Mouse (Mus musculus): ENCODE results near the gene Fbxl8. TPM values are rescaled to one million over a fixed set of nuclear protein-coding genes. Genes with fewer than 3 reads are reported as not detected.

Fbxl8 gene
- polyA plus RNA-seq, 1 experiment from 2014 or later, result 0.96 TPM

DNA sequence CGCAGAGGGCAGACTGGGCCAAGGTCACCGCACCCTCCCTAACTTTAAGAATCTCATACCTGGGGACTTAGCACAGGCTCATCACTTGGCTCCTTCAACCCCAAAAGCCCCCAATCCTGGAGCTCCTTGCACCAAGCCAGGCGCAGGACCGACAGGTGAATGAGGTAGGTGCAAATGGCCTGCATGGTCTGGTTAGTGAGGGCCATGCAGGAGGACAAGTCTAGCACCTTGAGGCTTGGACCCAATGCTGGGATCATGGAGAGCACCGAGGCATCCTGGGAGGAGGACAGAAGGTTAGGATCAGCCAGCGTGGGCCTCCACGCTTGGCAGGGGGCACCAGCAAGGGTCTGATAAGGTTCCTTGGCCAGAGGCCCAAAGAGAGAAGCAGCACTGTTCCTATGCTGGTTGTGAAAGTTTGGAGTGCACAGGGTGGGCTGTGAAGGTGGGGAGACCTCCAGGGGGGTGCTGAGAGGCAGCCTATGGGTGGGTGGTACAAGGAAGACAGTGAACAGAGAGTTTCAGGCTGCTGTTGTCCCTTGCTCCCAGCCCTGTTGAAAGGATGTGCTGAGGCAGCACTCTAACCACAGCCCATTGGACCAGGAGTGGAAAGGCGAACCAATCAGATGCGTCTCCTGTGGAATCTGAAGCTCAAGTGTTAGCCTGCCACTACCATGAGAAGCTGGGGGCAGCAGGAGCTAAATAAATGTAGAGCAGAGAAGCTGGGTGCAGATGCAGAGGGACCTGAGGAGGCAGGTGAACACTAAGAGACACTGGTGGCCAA lies 49.4 kb downstream of the Fbxl8 start:
- Histone ChIP-seq H3K9ac (replicated peaks; ENCODE audit: low read depth, low read length) (no peak overlapping the region), H3K9me3 (ENCODE audit: control insufficient read depth, low read length) (no peaks in the 10 kb centered on the region), H3K27ac (ENCODE audit: low read length) (no peak overlapping the region), H3K4me1 (replicated peaks; ENCODE audit: control insufficient read depth, insufficient read depth, low read length) (no peaks in the 10 kb centered on the region), H3K4me3 (replicated peaks; ENCODE audit: low read length) (no peak overlapping the region), H3K27me3 (replicated peaks; ENCODE audit: control insufficient read depth, insufficient read depth, low read length) (no peaks in the 10 kb centered on the region), H3K36me3 (ENCODE audit: control insufficient read depth, insufficient read depth) (peaks cover 8% of the 10 kb centered on the region; the same call in 1 of the 2 replicates), H3K4me2 (ENCODE audit: low read length) (no peak overlapping the region)
- 79% methylated on average over 9 of the region's 9 CpGs for WGBS
- ATAC-seq, result no peak

DNA sequence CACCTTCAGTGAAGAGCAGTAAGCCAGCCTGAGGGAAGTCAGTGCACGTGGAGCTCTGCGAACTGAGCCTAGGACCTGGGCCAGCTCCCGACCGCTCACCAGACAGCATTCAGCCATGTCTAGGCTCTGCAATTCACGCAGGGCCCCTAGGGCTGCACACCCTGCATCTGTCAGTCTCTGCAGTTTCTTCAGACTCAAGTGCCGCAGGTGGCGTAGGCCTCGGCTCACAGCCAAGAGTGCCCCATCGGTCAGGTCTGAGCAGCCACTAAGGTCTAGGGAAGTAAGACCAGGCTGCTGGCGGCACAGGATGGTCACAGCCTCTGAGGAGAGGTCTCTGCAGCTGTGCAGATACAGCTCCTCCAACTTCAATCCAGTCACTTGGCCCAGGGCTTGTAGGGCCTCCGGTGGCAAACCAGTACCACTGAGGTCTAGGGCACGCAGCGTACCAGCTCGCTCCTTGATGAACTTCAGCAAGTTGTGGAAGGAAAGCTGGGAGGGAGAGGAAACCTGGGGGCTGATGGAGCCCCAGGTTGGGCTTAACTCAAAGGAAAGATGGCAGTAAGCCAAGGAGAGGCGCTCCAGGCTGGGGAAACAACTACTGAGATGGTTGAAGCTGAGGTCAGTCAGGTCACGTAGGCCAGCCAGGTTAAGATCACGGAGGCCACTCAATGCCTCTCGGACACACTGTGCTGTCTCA lies 50.8 kb downstream of the Fbxl8 start:
- Histone ChIP-seq H3K9me3 (ENCODE audit: control insufficient read depth, low read length) (no peaks in the 10 kb centered on the region), H3K9ac (replicated peaks; ENCODE audit: low read depth, low read length) (no peak overlapping the region), H3K4me1 (replicated peaks; ENCODE audit: control insufficient read depth, insufficient read depth, low read length) (no peaks in the 10 kb centered on the region), H3K4me3 (replicated peaks; ENCODE audit: low read length) (no peak overlapping the region), H3K4me2 (ENCODE audit: low read length) (no peak overlapping the region), H3K27ac (ENCODE audit: low read length) (no peak overlapping the region), H3K27me3 (replicated peaks; ENCODE audit: control insufficient read depth, insufficient read depth, low read length) (no peaks in the 10 kb centered on the region), H3K36me3 (ENCODE audit: control insufficient read depth, insufficient read depth) (peaks cover 11% of the 10 kb centered on the region; the same call in 1 of the 2 replicates)
- ATAC-seq, result no peak
- 93% methylated on average over 18 of the region's 18 CpGs for WGBS

DNA sequence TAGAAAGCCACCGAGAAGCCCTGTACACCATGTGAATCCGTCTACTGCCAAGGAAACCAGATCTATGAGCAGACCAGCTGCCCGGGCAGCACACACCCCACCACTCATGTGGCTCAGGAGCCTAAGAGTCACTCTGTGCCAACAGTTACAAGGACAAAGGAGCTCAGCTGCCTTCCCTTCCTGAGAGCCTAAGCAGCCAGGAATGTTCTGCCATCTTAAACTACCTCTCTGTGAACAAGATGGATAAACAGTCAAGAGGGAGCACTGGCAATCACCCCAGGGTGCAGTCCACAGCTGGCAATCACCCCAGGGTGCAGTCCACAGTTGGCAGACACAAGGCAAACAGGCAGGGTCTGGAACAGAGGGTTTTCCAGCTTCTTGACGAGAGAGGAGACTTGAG lies 53.5 kb downstream of the Fbxl8 start:
- H3K36me3 ChIP-seq (ENCODE audit: control insufficient read depth, insufficient read depth), result peaks cover 8% of the 10 kb centered on the region; the same call in 1 of the 2 replicates
- ATAC-seq, result no peak
- 91% methylated on average over 4 of the region's 4 CpGs for WGBS
- no peaks in the 10 kb centered on the region for H3K27me3 ChIP-seq (replicated peaks; ENCODE audit: control insufficient read depth, insufficient read depth, low read length)
- no peak overlapping the region for H3K4me2 ChIP-seq (ENCODE audit: low read length)
- H3K4me1 ChIP-seq (replicated peaks; ENCODE audit: control insufficient read depth, insufficient read depth, low read length), result no peaks in the 10 kb centered on the region
- no peaks in the 10 kb centered on the region for H3K9me3 ChIP-seq (ENCODE audit: control insufficient read depth, low read length)
- H3K27ac ChIP-seq (ENCODE audit: low read length), result no peak overlapping the region
- H3K4me3 ChIP-seq (replicated peaks; ENCODE audit: low read length), result no peak overlapping the region
- no peak overlapping the region for H3K9ac ChIP-seq (replicated peaks; ENCODE audit: low read depth, low read length)

DNA sequence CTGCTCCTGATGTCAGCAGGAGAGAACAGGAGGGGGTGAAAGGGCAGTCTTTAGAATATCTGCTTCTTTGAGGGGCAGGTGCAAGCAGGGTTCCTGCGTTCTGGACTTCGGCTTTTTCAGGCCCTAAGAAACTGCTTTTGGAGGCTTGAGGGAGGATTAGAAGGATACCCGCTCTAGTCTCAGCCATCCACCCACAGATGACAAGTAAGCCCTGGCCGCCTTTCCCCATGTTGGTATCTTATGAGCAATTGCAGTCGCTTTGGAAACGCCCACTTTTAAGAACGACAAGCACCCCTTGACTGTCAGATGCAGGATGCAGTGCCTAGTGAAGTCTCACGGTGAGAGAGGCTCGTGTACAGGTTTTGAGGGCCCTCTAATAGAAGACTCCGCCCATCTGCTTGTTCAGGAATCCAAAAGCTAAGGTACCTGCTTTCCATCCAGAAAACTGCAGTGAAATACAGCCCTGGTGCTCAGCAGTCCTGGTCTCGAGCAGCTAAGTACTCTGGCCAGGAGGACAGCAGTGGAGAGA lies 54.3 kb downstream of the Fbxl8 start:
- H3K4me3 ChIP-seq (replicated peaks; ENCODE audit: low read length), result no peak overlapping the region
- no peak overlapping the region for H3K4me2 ChIP-seq (ENCODE audit: low read length)
- peaks cover 8% of the 10 kb centered on the region; the same call in 1 of the 2 replicates for H3K36me3 ChIP-seq (ENCODE audit: control insufficient read depth, insufficient read depth)
- no peak for ATAC-seq
- no peaks in the 10 kb centered on the region for H3K4me1 ChIP-seq (replicated peaks; ENCODE audit: control insufficient read depth, insufficient read depth, low read length)
- H3K27ac ChIP-seq (ENCODE audit: low read length), result no peak overlapping the region
- 84% methylated on average over 11 of the region's 11 CpGs for WGBS
- no peaks in the 10 kb centered on the region for H3K27me3 ChIP-seq (replicated peaks; ENCODE audit: control insufficient read depth, insufficient read depth, low read length)
- no peaks in the 10 kb centered on the region for H3K9me3 ChIP-seq (ENCODE audit: control insufficient read depth, low read length)
- H3K9ac ChIP-seq (replicated peaks; ENCODE audit: low read depth, low read length), result no peak overlapping the region

MicroRNA genes within 50 kb of the gene (microRNA counts, 519-probe panel; counts per million panel counts)
- microRNA mmu-miR-328, result 2,419 counts per million, percentile 57 among the panel's probes with 10 or more counts

Small RNA genes within 50 kb of the gene (microRNA-seq; reads per million reads assigned to microRNA genes)
- gene Gm27320 (not detected), gene Mir328 (363 reads per million, percentile 70 among the genes with 10 or more reads in this experiment)

Other genes starting within 250 kb of the Fbxl8 start
- not detected in 2 replicates for gene Ces3a, start 216.0 kb upstream of the Fbxl8 start, polyA plus RNA-seq (2015; fragmentation: Nextera tagmentation; extraction: Ambion mirVana)
- not detected in 2 replicates for gene Ces3b, start 180.9 kb upstream of the Fbxl8 start, polyA plus RNA-seq (2015; fragmentation: Nextera tagmentation; extraction: Ambion mirVana)
- gene Ces4a, start 132.8 kb upstream of the Fbxl8 start, polyA plus RNA-seq (2015; fragmentation: Nextera tagmentation; extraction: Ambion mirVana), result 0.11 and 0.29 TPM in 2 replicates
- gene Cbfb, start 94.0 kb upstream of the Fbxl8 start, polyA plus RNA-seq (2015; fragmentation: Nextera tagmentation; extraction: Ambion mirVana), result 34.2 and 40.1 TPM in 2 replicates
- gene D230025D16Rik, start 39.5 kb upstream of the Fbxl8 start, polyA plus RNA-seq (2015; fragmentation: Nextera tagmentation; extraction: Ambion mirVana), result 34.3 and 35.7 TPM in 2 replicates
- 3.8 and 4.3 TPM in 2 replicates for gene B3gnt9, start 9.5 kb upstream of the Fbxl8 start, polyA plus RNA-seq (2015; fragmentation: Nextera tagmentation; extraction: Ambion mirVana)
- 23.4 and 27.3 TPM in 2 replicates for gene Tradd, start within 50 bp of the Fbxl8 start, polyA plus RNA-seq (2015; fragmentation: Nextera tagmentation; extraction: Ambion mirVana)
- 0.25 TPM in 1 of 2 replicates, not detected in the other for gene Hsf4, start 5.2 kb downstream of the Fbxl8 start, polyA plus RNA-seq (2015; fragmentation: Nextera tagmentation; extraction: Ambion mirVana)
- gene Nol3, start 11.5 kb downstream of the Fbxl8 start, polyA plus RNA-seq (2015; fragmentation: Nextera tagmentation; extraction: Ambion mirVana), result 1.5 and 2.8 TPM in 2 replicates
- gene 4931428F04Rik, start 25.2 kb downstream of the Fbxl8 start, polyA plus RNA-seq (2015; fragmentation: Nextera tagmentation; extraction: Ambion mirVana), result 110 and 125 TPM in 2 replicates
- gene Exoc3l, start 31.5 kb downstream of the Fbxl8 start, polyA plus RNA-seq (2015; fragmentation: Nextera tagmentation; extraction: Ambion mirVana), result 12.5 and 12.9 TPM in 2 replicates
- 44.9 and 46.8 TPM in 2 replicates for gene E2f4, start 33.0 kb downstream of the Fbxl8 start, polyA plus RNA-seq (2015; fragmentation: Nextera tagmentation; extraction: Ambion mirVana)
- 0.76 and 1.3 TPM in 2 replicates for gene Elmo3, start 41.0 kb downstream of the Fbxl8 start, polyA plus RNA-seq (2015; fragmentation: Nextera tagmentation; extraction: Ambion mirVana)
- 0.36 and 0.99 TPM in 2 replicates for gene Lrrc29, start 61.6 kb downstream of the Fbxl8 start, polyA plus RNA-seq (2015; fragmentation: Nextera tagmentation; extraction: Ambion mirVana)
- 111 and 126 TPM in 2 replicates for gene Tmem208, start 61.7 kb downstream of the Fbxl8 start, polyA plus RNA-seq (2015; fragmentation: Nextera tagmentation; extraction: Ambion mirVana)
- gene Fhod1, start 83.3 kb downstream of the Fbxl8 start, polyA plus RNA-seq (2015; fragmentation: Nextera tagmentation; extraction: Ambion mirVana), result 0.43 and 1.2 TPM in 2 replicates
- gene Slc9a5, start 84.2 kb downstream of the Fbxl8 start, polyA plus RNA-seq (2015; fragmentation: Nextera tagmentation; extraction: Ambion mirVana), result 6.3 and 10.3 TPM in 2 replicates
- 1.3 and 1.9 TPM in 2 replicates for gene Plekhg4, start 108.6 kb downstream of the Fbxl8 start, polyA plus RNA-seq (2015; fragmentation: Nextera tagmentation; extraction: Ambion mirVana)
- gene Kctd19, start 148.9 kb downstream of the Fbxl8 start, polyA plus RNA-seq (2015; fragmentation: Nextera tagmentation; extraction: Ambion mirVana), result not detected in 2 replicates
- gene Lrrc36, start 148.9 kb downstream of the Fbxl8 start, polyA plus RNA-seq (2015; fragmentation: Nextera tagmentation; extraction: Ambion mirVana), result 0.37 and 0.80 TPM in 2 replicates
- 28.9 and 56.5 TPM in 2 replicates for gene Tppp3, start 206.9 kb downstream of the Fbxl8 start, polyA plus RNA-seq (2015; fragmentation: Nextera tagmentation; extraction: Ambion mirVana)
- gene Zdhhc1, start 232.3 kb downstream of the Fbxl8 start, polyA plus RNA-seq (2015; fragmentation: Nextera tagmentation; extraction: Ambion mirVana), result 26.3 and 33.3 TPM in 2 replicates

Data from forebrain, embryonic 16.5 days (tissue).